Mouse (Mus musculus): ENCODE results near the gene Col28a1.
"Not testable (repeated sequence)": the region's sequence is repeated elsewhere in the genome, so short reads cannot be mapped to it uniquely, and the experiment has no call there.

Gene Col28a1

GRCm38 (mm10) chr6:8023527-8023926 is 168.9 kb downstream of the Col28a1 start:
- DNase-seq (ENCODE audit: low spot score in 2 of 2): no peak

GRCm38 (mm10) chr6:7994736-7995135 is 197.7 kb downstream of the Col28a1 start:
- no peak for DNase-seq (ENCODE audit: low spot score in 2 of 2)

GRCm38 (mm10) chr6:7983646-7983979 is 208.8 kb downstream of the Col28a1 start:
- DNase-seq (ENCODE audit: low spot score in 2 of 2): peak; percentile 43 to 45

- DNase-seq (ENCODE audit: low spot score in 2 of 2): not testable (repeated sequence)
These were observed 209.3 kb downstream of the Col28a1 start for GRCm38 (mm10) chr6:7982958-7983645.

- DNase-seq (ENCODE audit: low spot score in 2 of 2): no peak
These were observed 221.2 kb downstream of the Col28a1 start for GRCm38 (mm10) chr6:7971020-7971760.

GRCm38 (mm10) chr6:7969376-7969775 is 223.0 kb downstream of the Col28a1 start:
- DNase-seq (ENCODE audit: low spot score in 2 of 2): no peak

GRCm38 (mm10) chr6:7965833-7966522 is 226.4 kb downstream of the Col28a1 start:
- no peak for DNase-seq (ENCODE audit: low spot score in 2 of 2)

GRCm38 (mm10) chr6:7962749-7963148 is 229.7 kb downstream of the Col28a1 start:
- DNase-seq (ENCODE audit: low spot score in 2 of 2): no peak

GRCm38 (mm10) chr6:7952208-7952607 is 240.2 kb downstream of the Col28a1 start:
- no peak for DNase-seq (ENCODE audit: low spot score in 2 of 2)

GRCm38 (mm10) chr6:7951778-7952177 is 240.6 kb downstream of the Col28a1 start:
- DNase-seq (ENCODE audit: low spot score in 2 of 2): no peak
